Mouse (Mus musculus): ENCODE results near the gene Il1rapl2.

DNA sequence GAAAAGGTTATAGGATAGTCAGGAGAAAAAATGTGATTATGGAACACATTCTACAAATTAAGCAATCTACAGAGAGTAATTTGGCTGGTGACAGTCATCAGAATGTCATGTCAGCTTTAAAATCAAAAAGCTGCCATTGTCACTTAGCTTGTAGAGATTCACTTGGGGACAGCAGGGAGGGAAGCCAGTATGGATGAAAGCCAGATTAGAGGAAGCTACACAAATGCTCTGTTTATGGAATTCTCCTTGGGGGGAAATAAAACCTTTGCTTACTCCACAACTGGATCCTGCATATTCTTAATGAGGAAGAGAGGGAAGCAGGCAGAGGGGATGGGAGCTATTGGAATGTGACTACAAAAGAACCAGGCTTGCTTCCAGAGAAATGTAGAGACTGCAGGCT is 1054.9 kb downstream of the Il1rapl2 start:
- TF ChIP-seq POLR2A (IDR thresholded peaks at IDR 0.05; ENCODE audit: low read depth, low read length): no peak
- no peak for TF ChIP-seq CTCF (IDR thresholded peaks at IDR 0.05; ENCODE audit: extremely low read depth, insufficient read depth, insufficient read length, insufficient replicate concordance)
